Mouse (Mus musculus): ENCODE results near the gene Snx30. TPM values are rescaled to one million over a fixed set of nuclear protein-coding genes. Genes with fewer than 3 reads are reported as not detected.

The Snx30 gene
- polyA plus RNA-seq, 1 experiment from 2014 or later: 17.3 TPM

Other genes starting within 250 kb of the Snx30 start
- 37.8 and 41.8 TPM in 2 replicates for gene Hsdl2, start 224.3 kb upstream of the Snx30 start, polyA plus RNA-seq (2016; fragmentation: Nextera tagmentation; extraction: Ambion mirVana)
- gene E130308A19Rik, start 179.6 kb upstream of the Snx30 start, polyA plus RNA-seq (2016; fragmentation: Nextera tagmentation; extraction: Ambion mirVana): 71.1 and 73.1 TPM in 2 replicates
- 78.4 and 80.1 TPM in 2 replicates for gene Inip, start 4.3 kb upstream of the Snx30 start, polyA plus RNA-seq (2016; fragmentation: Nextera tagmentation; extraction: Ambion mirVana)
- 0.09 and 0.10 TPM in 2 replicates for gene Slc46a2, start 109.2 kb downstream of the Snx30 start, polyA plus RNA-seq (2016; fragmentation: Nextera tagmentation; extraction: Ambion mirVana)
- gene Mup4, start 154.9 kb downstream of the Snx30 start, polyA plus RNA-seq (2016; fragmentation: Nextera tagmentation; extraction: Ambion mirVana): not detected in 2 replicates
- gene Mup6, start 158.5 kb downstream of the Snx30 start, polyA plus RNA-seq (2016; fragmentation: Nextera tagmentation; extraction: Ambion mirVana): not detected in 2 replicates

Measured in hindbrain, embryonic 12.5 days (tissue).